Mouse (Mus musculus): ENCODE measurements around the gene Adpgk. TPM values are rescaled to one million over a fixed set of nuclear protein-coding genes. Genes with fewer than 3 reads are reported as not detected.

The Adpgk gene
- polyA plus RNA-seq, 1 experiment from 2014 or later, result 45.5 TPM

GRCm38 (mm10) chr9:59307890-59308289 is 16.5 kb downstream of the Adpgk start:
- Histone ChIP-seq H3K9ac (ENCODE audit: low read depth, low read length) (no peak overlapping the region), H3K9me3 (ENCODE audit: control insufficient read depth, low read length) (0 out of 2 replicates have a peak, but pooled peaks cover 3% of the 10 kb centered on the region), H3K36me3 (ENCODE audit: control insufficient read depth, insufficient read depth, low read length) (peaks cover 47% of the 10 kb centered on the region), H3K4me2 (replicated peaks; ENCODE audit: low read depth, low read length) (no peak overlapping the region), H3K27me3 (ENCODE audit: control insufficient read depth, insufficient read depth, low read length) (no peaks in the 10 kb centered on the region), H3K27ac (ENCODE audit: low read depth, low read length) (no peak overlapping the region), H3K4me1 (ENCODE audit: control insufficient read depth, insufficient read depth, low read length) (no peaks in the 10 kb centered on the region), H3K4me3 (ENCODE audit: low read length) (no peak overlapping the region)
- no peak for ATAC-seq (ENCODE audit: low FRiP score, low TSS enrichment)
- WGBS, result 71% methylated on average over 2 of the region's 2 CpGs

- 91% methylated on average over 8 of the region's 8 CpGs for WGBS
- no peak for ATAC-seq (ENCODE audit: low FRiP score, low TSS enrichment)
Observed at GRCm38 (mm10) chr9:59310582-59311283, 19.4 kb downstream of the Adpgk start.

GRCm38 (mm10) chr9:59311284-59311670 is 19.9 kb downstream of the Adpgk start:
- no peak overlapping the region for H3K4me2 ChIP-seq (replicated peaks; ENCODE audit: low read depth, low read length)
- no peak for ATAC-seq (ENCODE audit: low FRiP score, low TSS enrichment)
- WGBS, result 90% methylated on average over 3 of the region's 3 CpGs
- no peak overlapping the region for H3K9ac ChIP-seq (ENCODE audit: low read depth, low read length)
- H3K27me3 ChIP-seq (ENCODE audit: control insufficient read depth, insufficient read depth, low read length), result no peaks in the 10 kb centered on the region
- no peak overlapping the region for H3K27ac ChIP-seq (ENCODE audit: low read depth, low read length)
- no peaks in the 10 kb centered on the region for H3K9me3 ChIP-seq (ENCODE audit: control insufficient read depth, low read length)
- peaks cover 66% of the 10 kb centered on the region for H3K36me3 ChIP-seq (ENCODE audit: control insufficient read depth, insufficient read depth, low read length)
- no peaks in the 10 kb centered on the region for H3K4me1 ChIP-seq (ENCODE audit: control insufficient read depth, insufficient read depth, low read length)
- H3K4me3 ChIP-seq (ENCODE audit: low read length), result no peak overlapping the region

More at GRCm38 (mm10) chr9:59310582-59311283, 19.4 kb downstream of the Adpgk start:
- no peaks in the 10 kb centered on the region for H3K27me3 ChIP-seq (ENCODE audit: control insufficient read depth, insufficient read depth, low read length)
- H3K27ac ChIP-seq (ENCODE audit: low read depth, low read length), result no peak overlapping the region
- no peak overlapping the region for H3K4me3 ChIP-seq (ENCODE audit: low read length)
- no peak overlapping the region for H3K4me2 ChIP-seq (replicated peaks; ENCODE audit: low read depth, low read length)
- H3K9ac ChIP-seq (ENCODE audit: low read depth, low read length), result no peak overlapping the region
- H3K4me1 ChIP-seq (ENCODE audit: control insufficient read depth, insufficient read depth, low read length), result no peaks in the 10 kb centered on the region
- peaks cover 68% of the 10 kb centered on the region for H3K36me3 ChIP-seq (ENCODE audit: control insufficient read depth, insufficient read depth, low read length)
- H3K9me3 ChIP-seq (ENCODE audit: control insufficient read depth, low read length), result 0 out of 2 replicates have a peak, but pooled peaks cover 3% of the 10 kb centered on the region

- H3K9me3 ChIP-seq (ENCODE audit: control insufficient read depth, low read length), result no peaks in the 10 kb centered on the region
- peaks cover 56% of the 10 kb centered on the region for H3K36me3 ChIP-seq (ENCODE audit: control insufficient read depth, insufficient read depth, low read length)
- H3K9ac ChIP-seq (ENCODE audit: low read depth, low read length), result no peak overlapping the region
- H3K27ac ChIP-seq (ENCODE audit: low read depth, low read length), result no peak overlapping the region
- no peak overlapping the region for H3K4me3 ChIP-seq (ENCODE audit: low read length)
- 81% methylated on average over 3 of the region's 3 CpGs for WGBS
- H3K27me3 ChIP-seq (ENCODE audit: control insufficient read depth, insufficient read depth, low read length), result no peaks in the 10 kb centered on the region
- ATAC-seq (ENCODE audit: low FRiP score, low TSS enrichment), result no peak
- no peaks in the 10 kb centered on the region for H3K4me1 ChIP-seq (ENCODE audit: control insufficient read depth, insufficient read depth, low read length)
- no peak overlapping the region for H3K4me2 ChIP-seq (replicated peaks; ENCODE audit: low read depth, low read length)
Observed at GRCm38 (mm10) chr9:59316206-59316605, 24.8 kb downstream of the Adpgk start.

GRCm38 (mm10) chr9:59324351-59324750 is 33.0 kb downstream of the Adpgk start:
- Histone ChIP-seq H3K27ac (ENCODE audit: low read depth, low read length) (no peak overlapping the region), H3K9me3 (ENCODE audit: control insufficient read depth, low read length) (no peaks in the 10 kb centered on the region), H3K4me3 (ENCODE audit: low read length) (no peak overlapping the region), H3K4me1 (ENCODE audit: control insufficient read depth, insufficient read depth, low read length) (no peaks in the 10 kb centered on the region), H3K9ac (ENCODE audit: low read depth, low read length) (no peak overlapping the region), H3K4me2 (replicated peaks; ENCODE audit: low read depth, low read length) (no peak overlapping the region), H3K36me3 (ENCODE audit: control insufficient read depth, insufficient read depth, low read length) (peaks cover 44% of the 10 kb centered on the region), H3K27me3 (ENCODE audit: control insufficient read depth, insufficient read depth, low read length) (no peaks in the 10 kb centered on the region)
- no peak for ATAC-seq (ENCODE audit: low FRiP score, low TSS enrichment)

- 93% methylated on average over 5 of the region's 5 CpGs for WGBS
- Histone ChIP-seq H3K9me3 (ENCODE audit: control insufficient read depth, low read length) (no peaks in the 10 kb centered on the region), H3K36me3 (ENCODE audit: control insufficient read depth, insufficient read depth, low read length) (peaks cover 18% of the 10 kb centered on the region), H3K27me3 (ENCODE audit: control insufficient read depth, insufficient read depth, low read length) (no peaks in the 10 kb centered on the region), H3K4me2 (replicated peaks; ENCODE audit: low read depth, low read length) (no peak overlapping the region), H3K9ac (ENCODE audit: low read depth, low read length) (no peak overlapping the region), H3K4me3 (ENCODE audit: low read length) (no peak overlapping the region), H3K4me1 (ENCODE audit: control insufficient read depth, insufficient read depth, low read length) (no peaks in the 10 kb centered on the region), H3K27ac (ENCODE audit: low read depth, low read length) (no peak overlapping the region)
- no peak for ATAC-seq (ENCODE audit: low FRiP score, low TSS enrichment)
Observed at GRCm38 (mm10) chr9:59330055-59330454, 38.7 kb downstream of the Adpgk start.

GRCm38 (mm10) chr9:59336539-59336938 is 45.2 kb downstream of the Adpgk start:
- H3K36me3 ChIP-seq (ENCODE audit: control insufficient read depth, insufficient read depth, low read length), result peaks cover 19% of the 10 kb centered on the region
- H3K4me3 ChIP-seq (ENCODE audit: low read length), result no peak overlapping the region
- WGBS, result 94% methylated on average over 3 of the region's 3 CpGs

GRCm38 (mm10) chr9:59337889-59338288 is 46.5 kb downstream of the Adpgk start:
- Histone ChIP-seq H3K4me3 (ENCODE audit: low read length) (no peak overlapping the region), H3K9ac (ENCODE audit: low read depth, low read length) (no peak overlapping the region), H3K27me3 (ENCODE audit: control insufficient read depth, insufficient read depth, low read length) (no peaks in the 10 kb centered on the region), H3K9me3 (ENCODE audit: control insufficient read depth, low read length) (no peaks in the 10 kb centered on the region), H3K36me3 (ENCODE audit: control insufficient read depth, insufficient read depth, low read length) (peaks cover 16% of the 10 kb centered on the region; the same call in 1 of the 2 replicates), H3K4me2 (replicated peaks; ENCODE audit: low read depth, low read length) (no peak overlapping the region), H3K27ac (ENCODE audit: low read depth, low read length) (no peak overlapping the region), H3K4me1 (ENCODE audit: control insufficient read depth, insufficient read depth, low read length) (no peaks in the 10 kb centered on the region)
- ATAC-seq (ENCODE audit: low FRiP score, low TSS enrichment), result no peak
- 94% methylated on average over 5 of the region's 5 CpGs for WGBS

More at GRCm38 (mm10) chr9:59336539-59336938, 45.2 kb downstream of the Adpgk start:
- H3K4me1 ChIP-seq (ENCODE audit: control insufficient read depth, insufficient read depth, low read length), result no peaks in the 10 kb centered on the region
- no peaks in the 10 kb centered on the region for H3K9me3 ChIP-seq (ENCODE audit: control insufficient read depth, low read length)
- H3K9ac ChIP-seq (ENCODE audit: low read depth, low read length), result no peak overlapping the region
- H3K27ac ChIP-seq (ENCODE audit: low read depth, low read length), result no peak overlapping the region
- ATAC-seq (ENCODE audit: low FRiP score, low TSS enrichment), result no peak
- no peaks in the 10 kb centered on the region for H3K27me3 ChIP-seq (ENCODE audit: control insufficient read depth, insufficient read depth, low read length)
- H3K4me2 ChIP-seq (replicated peaks; ENCODE audit: low read depth, low read length), result no peak overlapping the region

GRCm38 (mm10) chr9:59338411-59338810 is 47.1 kb downstream of the Adpgk start:
- H3K36me3 ChIP-seq (ENCODE audit: control insufficient read depth, insufficient read depth, low read length), result peaks cover 11% of the 10 kb centered on the region; the same call in 1 of the 2 replicates

More at GRCm38 (mm10) chr9:59338411-59338810, 47.1 kb downstream of the Adpgk start:
- ATAC-seq (ENCODE audit: low FRiP score, low TSS enrichment), result no peak
- Histone ChIP-seq H3K4me1 (ENCODE audit: control insufficient read depth, insufficient read depth, low read length) (no peaks in the 10 kb centered on the region), H3K9ac (ENCODE audit: low read depth, low read length) (no peak overlapping the region), H3K4me2 (replicated peaks; ENCODE audit: low read depth, low read length) (no peak overlapping the region), H3K9me3 (ENCODE audit: control insufficient read depth, low read length) (no peaks in the 10 kb centered on the region), H3K27ac (ENCODE audit: low read depth, low read length) (no peak overlapping the region), H3K27me3 (ENCODE audit: control insufficient read depth, insufficient read depth, low read length) (no peaks in the 10 kb centered on the region), H3K4me3 (ENCODE audit: low read length) (no peak overlapping the region)
- WGBS, result 84% methylated on average over 5 of the region's 5 CpGs
